Mouse (Mus musculus): ENCODE measurements at regions not wholly inside any gene's neighbourhood (a gene's known extent, or its start where the extent isn't known, plus 50 kb on each side); places are given as distances from the start of the nearest gene placed in this dataset.

DNA sequence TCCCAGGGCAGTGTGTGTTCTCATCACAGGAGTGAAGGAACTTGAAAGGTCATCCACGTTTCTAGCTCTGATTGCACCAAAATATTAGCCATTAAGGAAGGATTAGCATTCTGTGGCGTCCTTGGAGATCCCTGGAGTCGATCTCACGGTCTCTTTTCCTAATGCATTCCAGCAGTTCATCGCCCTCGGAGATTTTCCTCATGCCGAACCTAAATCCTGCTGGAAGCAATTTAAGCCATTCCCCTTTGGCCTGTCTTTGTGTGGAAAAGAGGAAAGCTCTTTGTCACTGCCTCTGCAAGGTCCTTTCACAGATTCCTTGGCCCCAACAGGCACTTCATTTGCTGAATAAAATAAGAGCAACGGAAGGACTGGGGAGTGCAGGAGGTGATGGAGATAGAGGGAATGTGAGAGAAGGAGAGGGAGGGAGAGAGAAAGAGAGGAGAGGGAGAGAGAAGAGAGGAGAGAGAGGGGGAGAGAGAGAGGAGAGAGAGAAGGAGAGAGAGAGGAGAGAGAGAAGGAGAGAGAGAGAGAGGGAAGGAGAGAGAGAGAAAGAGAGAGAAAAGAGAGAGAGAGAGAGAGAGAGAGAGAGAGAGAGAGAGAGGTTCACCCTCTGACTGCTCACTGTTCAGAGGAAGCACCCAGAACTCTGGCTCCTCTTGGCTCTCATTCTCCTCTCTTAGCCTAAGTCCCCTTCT, 177.2 kb upstream of the Zfp462 start:
- TF ChIP-seq USF1 (IDR thresholded peaks at IDR 0.05; ENCODE audit: low read depth, low read length) (no peak), SIN3A (IDR thresholded peaks at IDR 0.05; ENCODE audit: low read length) (no peak), ELF1 (IDR thresholded peaks at IDR 0.05; ENCODE audit: low read depth, low read length) (no peak), RCOR1 (conservative IDR thresholded peaks at IDR 0.05; ENCODE audit: low read depth, low read length) (no peak)
